Mouse (Mus musculus) limb, embryonic 10.5 days (tissue): ENCODE results near the gene Ankrd33. TPM values are rescaled to one million over a fixed set of nuclear protein-coding genes. Genes with fewer than 3 reads are reported as not detected.

Experiments used
- DNase-seq: peaks from one replicate; pipeline ENCODE4 v3.0.0-alpha.2; 2017; ENCODE audit warnings: low spot score
- H3K27ac ChIP-seq: fragments of 300-500 bp; sonication (generic); 2 replicates; pipeline ENCODE4 v1.5.1; 2016; ENCODE audit warnings: mild to moderate bottlenecking
- H3K27me3 ChIP-seq: fragments of 300-500 bp; sonication (generic); 2 replicates; pipeline ENCODE4 v1.6.1; 2016; ENCODE audit warnings: low read depth, mild to moderate bottlenecking; ENCODE audit not compliant: poor library complexity, severe bottlenecking
- H3K36me3 ChIP-seq: fragments of 300-500 bp; sonication (generic); 2 replicates; pipeline ENCODE4 v1.6.1; 2016; ENCODE audit warnings: mild to moderate bottlenecking, moderate library complexity
- H3K4me1 ChIP-seq: fragments of 300-500 bp; sonication (generic); 2 replicates; pipeline ENCODE4 v1.6.1; 2016
- H3K4me3 ChIP-seq: fragments of 300-500 bp; sonication (generic); 2 replicates; pipeline ENCODE4 v1.5.1; 2016; ENCODE audit warnings: mild to moderate bottlenecking, moderate library complexity
- H3K9me3 ChIP-seq: fragments of 300-500 bp; sonication (generic); replicated peaks from 2 replicates; pipeline ENCODE4 v1.6.1; 2016; ENCODE audit warnings: mild to moderate bottlenecking
- WGBS: fragments of 180-500 bp; shearing (Covaris S2); methylation state at CpG from one replicate; pipeline ENCODE4 v1.1.7; 2016; 5-methylcytosine and 5-hydroxymethylcytosine counted together
- polyA plus RNA-seq: library from polyadenylated mRNA; unstranded; fragments of >200 nt; fragmentation: Nextera tagmentation; extraction: Ambion mirVana; gene quantifications from 2 replicates; pipeline ENCODE4 v1.2.1, GENCODE M21; 2016

Gene Ankrd33
- polyA plus RNA-seq, 1 experiment from 2014 or later = not detected

DNA sequence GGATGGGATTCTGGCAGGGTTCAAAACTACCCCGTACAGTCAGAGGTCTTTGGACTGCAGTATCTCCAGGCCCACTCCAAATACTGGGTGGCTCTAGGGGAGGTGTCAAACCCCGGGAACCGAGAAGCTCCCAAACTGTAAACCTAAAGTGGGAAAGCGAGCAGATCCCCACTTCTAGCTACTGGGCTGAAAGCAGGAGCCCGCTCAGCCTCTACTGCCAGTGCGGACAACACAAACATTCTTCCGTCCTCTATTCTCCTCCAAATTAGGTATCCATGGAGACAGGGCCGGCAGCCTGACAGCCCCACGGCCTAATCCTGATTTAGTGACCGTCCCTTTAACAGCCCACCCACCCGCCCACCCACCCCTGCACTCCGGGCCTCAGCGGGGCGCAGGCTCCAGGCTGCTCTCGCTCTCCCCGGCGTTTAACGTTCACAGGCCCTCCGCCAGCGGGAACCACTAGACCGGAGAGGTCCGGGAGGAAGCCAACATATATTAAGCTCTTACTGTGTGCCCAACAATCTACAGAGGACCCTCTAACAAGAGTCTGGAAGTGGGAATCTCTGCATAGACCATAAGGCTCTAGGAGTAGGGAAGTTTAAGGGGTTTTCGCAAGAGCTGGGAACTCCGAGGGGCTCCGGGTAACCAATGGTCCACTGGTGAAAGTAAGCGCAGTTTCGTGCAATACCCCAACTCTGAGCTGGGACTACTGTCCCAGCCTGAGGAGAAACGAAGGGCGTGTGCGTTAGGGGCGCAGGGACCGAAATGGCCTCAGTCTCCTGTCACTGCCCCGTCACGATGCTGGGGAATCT, 38.3 kb upstream of the Ankrd33 start:
- Histone ChIP-seq H3K27ac (peak overlapping the region; percentile 100), H3K4me3 (peak overlapping the region; percentile 97), H3K9me3 (no peaks in the 10 kb centered on the region), H3K4me1 (peaks cover 96% of the 10 kb centered on the region), H3K27me3 (no peaks in the 10 kb centered on the region), H3K36me3 (peaks cover 24% of the 10 kb centered on the region)
- WGBS = under 1% methylated on average over 34 of the region's 34 CpGs
- peak; percentile 66 for DNase-seq

DNA sequence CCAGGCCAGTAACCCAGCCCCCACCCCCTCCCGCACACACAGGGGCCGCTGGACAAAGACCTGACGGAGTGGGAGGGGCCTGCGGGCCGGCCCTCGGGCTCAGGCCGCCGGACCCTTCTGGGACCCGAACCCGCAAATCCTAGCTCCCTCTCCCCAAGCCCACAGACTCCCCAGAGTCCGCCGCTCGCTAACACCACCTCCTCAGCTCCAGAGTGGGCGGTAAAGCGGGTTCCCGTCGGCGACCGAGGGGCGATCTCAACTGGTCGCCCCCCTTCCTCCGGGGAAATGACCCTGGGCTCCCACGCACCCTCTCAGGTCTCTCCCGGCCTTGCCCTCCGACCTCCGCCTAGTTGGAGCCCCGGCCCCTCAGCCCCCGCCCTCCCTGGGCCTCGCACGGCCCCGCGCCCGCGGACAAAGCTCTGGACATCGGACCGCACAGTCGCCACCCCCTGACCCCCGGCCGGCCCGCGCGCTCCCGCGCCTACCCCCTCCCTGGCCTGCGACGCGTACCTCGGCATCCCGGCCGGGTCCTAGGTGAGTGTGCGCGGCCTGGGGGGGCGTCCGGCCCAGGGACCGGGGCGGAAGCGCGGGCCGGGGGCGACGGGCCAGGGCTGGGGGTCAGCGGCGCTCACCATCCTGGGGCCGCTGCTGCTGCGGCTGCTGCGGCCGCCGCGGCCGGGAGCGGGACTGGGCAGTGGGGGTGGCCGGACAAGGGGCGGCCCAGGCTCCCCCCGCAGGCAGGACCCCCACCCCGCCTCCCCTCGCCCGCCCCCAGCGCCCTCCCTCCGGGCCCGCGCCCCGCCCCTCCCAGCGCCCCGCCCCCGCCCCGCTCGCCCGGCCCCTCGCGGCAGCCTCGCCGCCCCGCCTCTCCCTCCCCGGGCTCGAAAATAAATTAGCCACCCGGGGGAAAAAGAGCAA, 37.5 kb upstream of the Ankrd33 start, which contains the start of gene Fignl2:
Fignl2 (minus strand) TSS at position 755 of the 918 bp plus-strand sequence.
- under 1% methylated on average over 60 of the region's 96 CpGs for WGBS
- peak within 1 kb of the TSS; percentile 97 for H3K4me3 ChIP-seq
- H3K27me3 ChIP-seq = no peaks in the 10 kb centered on the region
- peaks cover 15% of the 10 kb centered on the region for H3K36me3 ChIP-seq
- H3K4me1 ChIP-seq = peaks cover 96% of the 10 kb centered on the region
- peak; percentile 87 for DNase-seq
- H3K9me3 ChIP-seq = no peaks in the 10 kb centered on the region
- peak within 1 kb of the TSS; percentile 100 for H3K27ac ChIP-seq

DNA sequence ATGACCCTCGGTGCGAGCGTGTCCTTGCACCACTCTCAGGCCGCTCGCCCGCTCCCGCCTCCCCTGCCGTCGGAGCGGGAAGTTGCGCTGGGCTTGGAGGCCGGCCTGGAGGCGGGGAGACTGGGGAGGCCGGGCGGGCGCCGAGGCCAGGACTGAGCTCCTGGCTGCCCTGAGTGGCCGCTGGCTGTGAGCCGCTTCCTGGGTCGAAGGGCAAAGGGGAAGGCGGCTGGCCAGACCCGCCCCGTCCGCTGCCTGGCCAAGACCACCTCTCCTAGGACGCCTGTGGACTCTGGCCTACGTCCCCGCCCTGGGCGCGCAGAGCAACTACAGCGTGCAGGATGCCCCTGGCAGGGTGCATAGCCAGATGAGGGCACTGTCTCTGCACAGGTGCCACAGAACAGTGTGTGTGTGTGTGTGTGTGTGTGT, 36.8 kb upstream of the Ankrd33 start:
- Histone ChIP-seq H3K4me1 (peaks cover 92% of the 10 kb centered on the region), H3K36me3 (peaks cover 8% of the 10 kb centered on the region), H3K4me3 (peak overlapping the region; percentile 97), H3K9me3 (no peaks in the 10 kb centered on the region), H3K27ac (peak overlapping the region; percentile 100), H3K27me3 (no peaks in the 10 kb centered on the region)
- no peak for DNase-seq
- WGBS = under 1% methylated on average over 30 of the region's 30 CpGs

DNA sequence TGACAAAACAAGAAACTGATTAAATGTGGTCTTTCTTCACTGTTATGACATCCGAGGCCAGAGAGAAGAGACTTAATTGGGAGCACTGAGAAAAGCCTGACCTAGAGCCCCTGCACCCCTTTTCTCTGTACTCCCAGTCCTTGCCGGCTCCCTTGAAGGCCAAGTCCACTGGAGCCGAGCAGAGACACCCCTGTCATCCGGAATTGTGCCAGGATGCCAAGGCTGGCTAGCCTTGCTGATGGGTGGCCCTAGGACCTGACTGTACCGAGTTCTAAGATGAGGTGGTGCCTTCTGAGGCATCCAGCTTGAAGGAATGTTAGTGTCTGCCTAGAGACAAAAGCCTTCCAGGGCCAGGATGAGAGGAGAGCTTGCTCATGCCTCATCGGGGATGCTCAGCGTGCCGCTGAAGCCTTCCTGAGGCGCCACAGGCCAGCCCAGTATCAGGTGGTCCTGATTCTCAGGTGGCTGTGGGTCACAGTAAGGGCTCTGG, 35.5 kb upstream of the Ankrd33 start:
- 79% methylated on average over 9 of the region's 9 CpGs for WGBS
- Histone ChIP-seq H3K9me3 (no peaks in the 10 kb centered on the region), H3K4me1 (peaks cover 90% of the 10 kb centered on the region), H3K27me3 (no peaks in the 10 kb centered on the region), H3K4me3 (no peak overlapping the region), H3K27ac (peak overlapping the region; percentile 86), H3K36me3 (no peaks in the 10 kb centered on the region)
- no peak for DNase-seq

DNA sequence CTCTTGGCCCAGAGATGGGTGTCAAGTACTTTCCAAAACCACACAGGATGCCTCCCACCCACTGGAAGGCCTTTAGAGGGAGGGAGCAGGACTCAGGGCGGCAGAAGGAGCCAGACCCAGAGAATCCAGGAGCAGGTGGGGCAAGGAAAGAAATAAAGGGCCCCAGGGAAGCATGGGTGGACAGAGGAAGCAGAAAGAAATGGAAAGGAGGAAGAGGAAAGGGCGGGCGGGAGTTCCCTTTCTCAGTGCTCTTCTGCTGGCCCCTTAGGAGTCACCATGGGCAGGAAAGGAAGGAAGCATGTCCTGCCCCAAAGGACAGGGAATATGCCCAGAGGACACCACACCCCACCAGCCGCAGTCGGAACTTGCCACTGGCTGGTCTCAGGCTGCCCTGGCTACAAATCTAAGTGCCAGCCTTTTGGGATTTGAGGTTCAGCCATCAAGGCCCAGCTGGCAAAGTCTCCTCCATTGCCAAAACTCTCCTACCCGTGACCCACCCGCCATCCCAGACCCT, 34.5 kb upstream of the Ankrd33 start:
- WGBS = 82% methylated on average over 7 of the region's 7 CpGs
- Histone ChIP-seq H3K27ac (peak overlapping the region; percentile 86), H3K36me3 (no peaks in the 10 kb centered on the region), H3K4me1 (peaks cover 83% of the 10 kb centered on the region), H3K27me3 (no peaks in the 10 kb centered on the region), H3K9me3 (no peaks in the 10 kb centered on the region), H3K4me3 (no peak overlapping the region)
- no peak for DNase-seq

DNA sequence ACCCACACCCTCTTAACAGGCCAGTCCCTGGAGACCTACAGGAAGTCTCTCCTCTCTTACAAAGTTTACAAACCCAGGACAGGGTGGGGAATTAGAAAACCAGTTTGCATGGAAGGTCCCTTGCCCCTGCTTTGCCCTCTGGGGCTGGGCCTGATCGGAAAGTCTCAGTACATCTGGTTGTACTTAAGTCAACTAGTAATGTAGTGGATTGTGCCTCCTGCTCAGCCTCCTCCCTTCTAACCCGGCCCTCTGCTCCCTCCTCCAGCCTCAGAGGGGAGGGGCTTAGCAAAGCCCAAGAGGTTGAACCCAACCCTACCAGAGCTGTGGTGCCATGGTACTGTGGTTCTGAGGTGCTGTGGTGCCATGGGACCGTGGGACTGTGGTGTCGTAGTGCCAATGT, 33.3 kb upstream of the Ankrd33 start:
- WGBS = 38% methylated on average over 4 of the region's 4 CpGs
- peak overlapping the region; percentile 86 for H3K27ac ChIP-seq
- no peaks in the 10 kb centered on the region for H3K27me3 ChIP-seq
- DNase-seq = peak; percentile 73
- no peaks in the 10 kb centered on the region for H3K9me3 ChIP-seq
- peak overlapping the region; percentile 13 for H3K4me3 ChIP-seq
- H3K36me3 ChIP-seq = no peaks in the 10 kb centered on the region
- H3K4me1 ChIP-seq = peaks cover 72% of the 10 kb centered on the region

DNA sequence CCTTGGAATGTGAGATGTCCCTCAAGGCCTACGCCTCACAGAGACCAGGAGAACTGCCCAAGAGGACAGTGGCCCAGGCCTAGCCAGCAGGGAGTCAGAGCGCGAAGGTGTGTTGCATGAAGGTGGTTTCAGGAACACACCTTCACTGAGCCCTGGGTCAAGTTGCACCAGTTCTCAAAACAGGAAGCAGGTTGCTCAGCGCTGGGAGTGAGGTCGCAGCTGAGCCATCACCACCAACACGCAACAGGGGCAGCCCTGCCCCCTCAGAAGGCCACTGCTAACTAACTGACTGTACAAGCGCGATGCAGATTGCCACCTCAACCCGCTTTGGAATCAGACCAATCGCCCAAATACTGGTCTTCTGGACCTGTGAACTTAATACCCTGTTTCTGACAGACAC, 31.1 kb upstream of the Ankrd33 start:
- no peak overlapping the region for H3K4me3 ChIP-seq
- H3K27me3 ChIP-seq = no peaks in the 10 kb centered on the region
- no peaks in the 10 kb centered on the region for H3K36me3 ChIP-seq
- H3K9me3 ChIP-seq = no peaks in the 10 kb centered on the region
- 73% methylated on average over 10 of the region's 10 CpGs for WGBS
- no peak for DNase-seq
- peaks cover 66% of the 10 kb centered on the region for H3K4me1 ChIP-seq
- H3K27ac ChIP-seq = peak overlapping the region; percentile 62

DNA sequence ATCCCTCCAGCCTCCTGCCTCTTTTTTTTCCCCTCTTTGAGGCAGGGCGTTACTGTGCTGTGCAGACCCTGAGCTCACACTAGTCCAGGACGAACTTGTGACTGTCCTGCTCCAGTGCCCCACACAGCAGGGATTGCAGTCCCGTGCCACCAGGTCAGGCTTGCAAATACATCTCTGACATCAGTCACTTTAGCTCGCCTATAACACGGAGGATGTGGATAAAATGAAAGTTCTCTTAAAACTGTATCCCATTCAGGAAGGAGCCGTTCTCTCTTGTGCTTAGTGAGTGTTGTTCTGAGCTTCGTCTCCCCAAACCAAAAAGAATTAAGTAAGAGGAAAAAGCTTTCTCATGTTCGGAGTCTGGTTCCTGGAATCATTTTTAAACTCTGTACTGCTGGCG, 29.1 kb upstream of the Ankrd33 start:
- whole genome bisulfite sequencing = 72% methylated on average over 9 of the region's 9 CpGs
- Histone ChIP-seq H3K27ac (no peak overlapping the region), H3K27me3 (no peaks in the 10 kb centered on the region)

DNA sequence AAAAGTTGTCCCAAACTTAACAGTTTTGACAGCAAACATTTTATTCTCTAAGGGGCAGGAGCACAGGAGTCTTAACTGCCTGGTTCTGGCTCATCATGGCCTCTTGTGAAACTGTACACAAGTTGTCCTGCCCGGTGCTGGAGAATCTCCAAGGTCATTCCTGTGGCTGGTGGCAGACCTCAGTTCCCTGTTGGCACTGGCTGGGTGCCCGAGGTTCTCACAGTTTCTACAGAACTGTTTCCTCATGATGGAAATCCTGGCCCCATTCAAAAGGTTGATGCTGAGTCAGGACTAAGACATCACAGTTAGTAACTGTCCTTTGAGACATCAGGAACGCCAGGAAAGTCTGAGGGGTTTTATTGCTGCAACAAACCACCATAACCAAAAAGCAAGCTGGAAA, 28.6 kb upstream of the Ankrd33 start:
- peaks cover 46% of the 10 kb centered on the region for H3K4me1 ChIP-seq
- 75% methylated on average over 3 of the region's 3 CpGs for WGBS
- no peak overlapping the region for H3K4me3 ChIP-seq
- 0 out of 2 replicates have a peak overlapping the region, but pooled peaks have one; percentile 21 for H3K27ac ChIP-seq
- H3K27me3 ChIP-seq = no peaks in the 10 kb centered on the region
- H3K36me3 ChIP-seq = no peaks in the 10 kb centered on the region
- DNase-seq = no peak
- no peaks in the 10 kb centered on the region for H3K9me3 ChIP-seq

More for the DNA sequence above, 29.1 kb upstream of the Ankrd33 start:
- Histone ChIP-seq H3K4me3 (no peak overlapping the region), H3K36me3 (no peaks in the 10 kb centered on the region), H3K9me3 (no peaks in the 10 kb centered on the region), H3K4me1 (peaks cover 47% of the 10 kb centered on the region)
- no peak for DNase-seq

DNA sequence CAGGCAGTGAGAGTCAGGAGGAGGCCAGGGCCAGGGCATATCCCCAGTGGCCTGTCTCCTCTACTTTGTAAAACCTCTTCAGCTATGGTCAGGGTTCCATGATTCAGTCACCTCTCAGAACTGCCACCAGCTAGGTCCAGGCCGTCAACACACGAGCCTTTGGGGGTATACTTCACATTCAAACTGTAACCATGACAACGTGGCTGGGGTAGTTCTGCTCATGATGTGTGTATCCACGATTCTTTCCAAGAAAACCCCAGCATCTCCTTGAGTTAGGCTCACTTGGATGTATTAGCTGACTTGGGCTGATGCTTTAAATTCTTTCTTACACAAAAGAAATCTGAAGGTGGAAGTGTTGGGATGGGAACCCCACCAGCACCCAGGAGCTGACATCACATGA, 27.3 kb upstream of the Ankrd33 start:
- Histone ChIP-seq H3K4me3 (no peak overlapping the region), H3K9me3 (no peaks in the 10 kb centered on the region), H3K36me3 (no peaks in the 10 kb centered on the region), H3K27me3 (no peaks in the 10 kb centered on the region), H3K4me1 (peaks cover 46% of the 10 kb centered on the region), H3K27ac (0 out of 2 replicates have a peak overlapping the region, but pooled peaks have one; percentile 27)
- WGBS = 81% methylated on average over 4 of the region's 4 CpGs
- no peak for DNase-seq

DNA sequence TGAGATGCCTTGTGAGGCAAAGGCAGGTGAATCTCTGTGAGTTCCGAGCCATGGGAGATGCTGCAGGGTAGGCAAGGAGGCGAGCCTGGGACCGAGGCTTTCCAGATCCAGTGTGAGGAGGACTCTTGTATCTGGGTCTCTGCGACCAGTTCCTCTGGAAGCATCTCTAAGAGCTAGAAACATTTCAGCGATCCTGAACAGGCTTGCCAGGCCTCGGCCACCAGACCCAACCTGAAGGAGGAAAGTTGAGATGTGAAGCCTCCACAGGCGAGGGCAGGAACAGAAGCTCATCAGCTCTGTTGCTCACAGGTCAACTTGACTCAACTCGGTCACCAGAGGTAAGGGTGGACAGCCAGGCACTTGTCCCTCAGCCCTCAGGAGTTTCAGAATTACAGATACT, 24.0 kb upstream of the Ankrd33 start:
- no peak for DNase-seq
- H3K27me3 ChIP-seq = no peaks in the 10 kb centered on the region
- WGBS = 94% methylated on average over 8 of the region's 8 CpGs
- H3K9me3 ChIP-seq = no peaks in the 10 kb centered on the region
- H3K27ac ChIP-seq = peak overlapping the region; percentile 89
- H3K36me3 ChIP-seq = no peaks in the 10 kb centered on the region
- no peak overlapping the region for H3K4me3 ChIP-seq
- peaks cover 64% of the 10 kb centered on the region for H3K4me1 ChIP-seq

DNA sequence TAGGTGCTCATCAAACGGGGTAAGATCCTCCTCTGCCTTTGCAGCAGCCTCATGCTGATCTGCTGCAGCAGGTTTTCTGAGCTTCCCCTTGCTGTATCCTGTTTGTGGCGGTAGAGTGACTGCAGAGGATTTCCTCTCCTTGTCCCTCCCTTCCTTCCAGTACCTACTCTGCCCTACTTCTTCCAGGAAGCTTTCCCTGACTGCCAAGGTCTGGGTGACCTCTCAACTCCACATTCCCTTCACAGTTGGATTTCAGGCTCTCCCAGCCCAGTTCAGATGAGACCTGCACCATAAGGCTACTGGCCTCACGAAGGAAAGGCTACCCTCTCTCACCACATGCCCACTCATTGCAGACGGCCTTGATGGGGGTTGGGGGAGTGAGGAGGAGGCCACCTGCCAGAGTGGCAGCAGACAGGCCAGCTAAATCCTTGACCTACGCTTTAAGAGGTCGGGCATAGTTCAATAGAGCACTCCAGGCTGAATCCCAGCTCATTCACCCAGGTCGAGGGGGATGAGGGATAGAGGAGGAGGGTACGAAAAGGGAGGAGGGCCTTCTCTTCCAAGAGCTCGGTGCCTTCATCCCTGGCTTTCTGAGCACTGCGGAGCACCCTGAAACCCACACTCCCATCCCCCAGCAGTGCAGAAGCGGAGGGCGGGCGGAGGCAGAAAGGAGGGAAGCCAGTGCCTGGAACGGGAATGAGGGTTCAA, 23.3 kb upstream of the Ankrd33 start:
- WGBS = 25% methylated on average over 14 of the region's 14 CpGs
- no peaks in the 10 kb centered on the region for H3K27me3 ChIP-seq
- peak; percentile 61 for DNase-seq
- H3K36me3 ChIP-seq = no peaks in the 10 kb centered on the region
- peak overlapping the region; percentile 89 for H3K27ac ChIP-seq
- H3K4me1 ChIP-seq = peaks cover 71% of the 10 kb centered on the region
- H3K4me3 ChIP-seq = peak overlapping the region; percentile 36
- no peaks in the 10 kb centered on the region for H3K9me3 ChIP-seq
